Mouse (Mus musculus) myocyte (in vitro differentiated cells): Measurements from ENCODE around the gene Sema4d. TPM values are rescaled to one million over a fixed set of nuclear protein-coding genes. Genes with fewer than 3 reads are reported as not detected.
A peak's percentile ranks its signal among the peaks of the same experiment; 100 is the strongest.

Source experiments
- H3K27me3 ChIP-seq: one replicate; pipeline ENCODE4 v1.6.1; 2011; ENCODE audit not compliant: control insufficient read depth, insufficient read depth, insufficient read length
- H3K36me3 ChIP-seq: one replicate; pipeline ENCODE4 v1.6.1; 2011; ENCODE audit not compliant: control insufficient read depth, insufficient read depth
- H3K4me2 ChIP-seq: one replicate; pipeline ENCODE4 v1.6.1; 2011; ENCODE audit warnings: low read depth, control low read depth
- H3K4me3 ChIP-seq: one replicate; pipeline ENCODE4 v1.5.1; 2011; ENCODE audit warnings: mild to moderate bottlenecking, control low read depth, moderate library complexity
- H3K79me2 ChIP-seq: one replicate; pipeline ENCODE4 v1.6.1; 2011; ENCODE audit not compliant: control insufficient read depth, insufficient read depth
- H3ac ChIP-seq: one replicate; pipeline ENCODE4 v1.6.1; 2011; ENCODE audit not compliant: control insufficient read depth, insufficient read length
- CEBPB ChIP-seq: IDR thresholded peaks from 2 replicates; pipeline ENCODE4 v1.6.1; 2011; ENCODE audit warnings: mild to moderate bottlenecking, moderate library complexity; ENCODE audit not compliant: poor library complexity, insufficient read depth, severe bottlenecking
- E2F4 ChIP-seq: IDR thresholded peaks from one replicate; pipeline ENCODE4 v1.6.1; 2011; ENCODE audit warnings: mild to moderate bottlenecking, control low read depth, moderate library complexity; ENCODE audit not compliant: insufficient read depth
- MAX ChIP-seq: IDR thresholded peaks from one replicate; pipeline ENCODE4 v1.6.1; 2011; ENCODE audit warnings: low read depth, mild to moderate bottlenecking, control low read depth
- MYOD1 ChIP-seq, 3 experiments: IDR thresholded peaks; one replicate each; pipeline ENCODE4 v1.6.1; 2011; ENCODE audit warnings: control low read depth in 2 of 3, low read depth in 2 of 3, mild to moderate bottlenecking in 2 of 3, moderate library complexity in 1 of 3; ENCODE audit not compliant: insufficient read length in 2 of 3, control insufficient read depth in 1 of 3
- MYOG ChIP-seq, 3 experiments: IDR thresholded peaks; one replicate each; pipeline ENCODE4 v1.6.1; 2011; ENCODE audit warnings: control low read depth in 2 of 3, low read depth in 2 of 3, mild to moderate bottlenecking in 2 of 3; ENCODE audit not compliant: insufficient read length in 2 of 3, control insufficient read depth in 1 of 3, insufficient read depth in 1 of 3
- POLR2A ChIP-seq: IDR thresholded peaks from one replicate; pipeline ENCODE4 v1.6.1; 2011; ENCODE audit warnings: low read depth, mild to moderate bottlenecking, control low read depth, moderate library complexity; ENCODE audit not compliant: insufficient read length
- POLR2AphosphoS2 ChIP-seq: IDR thresholded peaks from one replicate; pipeline ENCODE4 v1.6.1; 2011; ENCODE audit warnings: low read depth, control low read depth; ENCODE audit not compliant: insufficient read length
- REST ChIP-seq: IDR thresholded peaks from one replicate; pipeline ENCODE4 v1.6.1; 2011; ENCODE audit warnings: mild to moderate bottlenecking, control low read depth, moderate library complexity; ENCODE audit not compliant: insufficient read depth, insufficient read length
- SRF ChIP-seq: IDR thresholded peaks from one replicate; pipeline ENCODE4 v1.6.1; 2011; ENCODE audit warnings: low read depth; ENCODE audit not compliant: control insufficient read depth, insufficient read length
- TCF12 ChIP-seq: IDR thresholded peaks from one replicate; pipeline ENCODE4 v1.6.1; 2011; ENCODE audit warnings: mild to moderate bottlenecking, control low read depth; ENCODE audit not compliant: poor library complexity, insufficient read depth, severe bottlenecking
- TCF3 ChIP-seq: IDR thresholded peaks from one replicate; pipeline ENCODE4 v1.6.1; 2011; ENCODE audit warnings: low read depth, control low read depth; ENCODE audit not compliant: insufficient read length
- USF1 ChIP-seq: IDR thresholded peaks from one replicate; pipeline ENCODE4 v1.6.1; 2011; ENCODE audit warnings: low read depth, mild to moderate bottlenecking, control low read depth, moderate library complexity
- polyA plus RNA-seq: library from polyadenylated mRNA; unstranded; fragments of >200 nt; fragmentation: generic; extraction: Trizol; gene quantifications from one replicate; pipeline ENCODE4 v1.2.1, GENCODE M21; 2012; ENCODE audit warnings: missing spikeins

The Sema4d gene
- polyA plus RNA-seq, 1 experiment: 15.3 TPM

DNA sequence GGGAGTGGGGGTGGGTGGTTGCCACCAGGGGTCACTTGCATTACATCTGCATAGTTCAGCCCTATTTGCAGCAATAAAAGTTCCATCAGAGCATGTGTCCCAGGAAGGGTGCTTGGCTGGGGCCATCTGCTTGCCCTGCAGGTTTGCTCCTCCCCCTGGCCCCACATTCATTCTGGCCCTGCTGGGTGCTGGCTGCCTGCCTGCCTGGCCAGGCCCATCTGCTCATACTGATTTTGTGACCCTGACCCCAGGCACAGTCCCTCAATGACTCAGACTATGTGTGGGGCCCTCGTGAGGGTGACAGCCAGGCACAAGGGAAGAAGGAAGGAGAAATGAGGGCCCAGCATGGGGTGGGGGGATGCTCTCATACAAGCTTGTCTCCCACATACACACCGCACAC, 40.1 kb upstream of the Sema4d start:
- H3K4me2 ChIP-seq: no peak overlapping the region
- no peak overlapping the region for H3ac ChIP-seq
- no peaks in the 10 kb centered on the region for H3K36me3 ChIP-seq
- H3K4me3 ChIP-seq: no peak overlapping the region
- no peaks in the 10 kb centered on the region for H3K79me2 ChIP-seq
- no peak for TF ChIP-seq POLR2AphosphoS2
- peak in 2 of 3 experiments; percentile 37 to 78 for TF ChIP-seq MYOG (IDR thresholded peaks at IDR 0.05; ENCODE audit: control insufficient read depth in 1 of 3, insufficient read depth in 1 of 3, insufficient read length in 2 of 3, low read depth in 2 of 3)
- TF ChIP-seq TCF12: no peak
- TF ChIP-seq TCF3: no peak
- no peak for TF ChIP-seq POLR2A
- TF ChIP-seq USF1: no peak
- TF ChIP-seq MYOD1 (IDR thresholded peaks at IDR 0.05; ENCODE audit: control insufficient read depth in 1 of 3, insufficient read length in 2 of 3, low read depth in 2 of 3): peak in 1 of 3 experiments; percentile 50
- no peaks in the 10 kb centered on the region for H3K27me3 ChIP-seq

- no peak for TF ChIP-seq TCF3
- TF ChIP-seq MYOD1 (IDR thresholded peaks at IDR 0.05; ENCODE audit: control insufficient read depth in 1 of 3, insufficient read length in 2 of 3, low read depth in 2 of 3): no peak
- no peak for TF ChIP-seq POLR2A
- no peak for TF ChIP-seq E2F4
- TF ChIP-seq USF1: no peak
- TF ChIP-seq CEBPB: no peak
- TF ChIP-seq REST: no peak
- no peak for TF ChIP-seq MYOG (IDR thresholded peaks at IDR 0.05; ENCODE audit: control insufficient read depth in 1 of 3, insufficient read depth in 1 of 3, insufficient read length in 2 of 3, low read depth in 2 of 3)
- TF ChIP-seq SRF: no peak
- TF ChIP-seq MAX: no peak
- no peak for TF ChIP-seq POLR2AphosphoS2
- no peak for TF ChIP-seq TCF12
- Histone ChIP-seq H3K79me2 (no peaks in the 10 kb centered on the region), H3K4me2 (no peak overlapping the region), H3K4me3 (no peak overlapping the region), H3ac (no peak overlapping the region), H3K27me3 (no peaks in the 10 kb centered on the region), H3K36me3 (no peaks in the 10 kb centered on the region)
Measured at GRCm38 (mm10) chr13:51832491-51832890, 38.9 kb upstream of the Sema4d start.

- Histone ChIP-seq H3ac (no peak overlapping the region), H3K79me2 (no peaks in the 10 kb centered on the region), H3K36me3 (no peaks in the 10 kb centered on the region), H3K4me2 (no peak overlapping the region), H3K27me3 (no peaks in the 10 kb centered on the region), H3K4me3 (no peak overlapping the region)
- TF ChIP-seq MYOG (IDR thresholded peaks at IDR 0.05; ENCODE audit: control insufficient read depth in 1 of 3, insufficient read depth in 1 of 3, insufficient read length in 2 of 3, low read depth in 2 of 3) (no peak), MAX (no peak), E2F4 (no peak)
Measured at GRCm38 (mm10) chr13:51830744-51831450, 37.4 kb upstream of the Sema4d start.

GRCm38 (mm10) chr13:51823822-51824495, 30.4 kb upstream of the Sema4d start:
- TF ChIP-seq MYOD1 (IDR thresholded peaks at IDR 0.05; ENCODE audit: control insufficient read depth in 1 of 3, insufficient read length in 2 of 3, low read depth in 2 of 3) (no peak), REST (no peak), MAX (no peak), POLR2A (no peak), E2F4 (no peak), TCF3 (no peak), TCF12 (no peak), CEBPB (no peak)
- Histone ChIP-seq H3K4me3 (no peak overlapping the region), H3K4me2 (no peak overlapping the region), H3ac (no peak overlapping the region), H3K27me3 (no peaks in the 10 kb centered on the region), H3K79me2 (no peaks in the 10 kb centered on the region), H3K36me3 (no peaks in the 10 kb centered on the region)

GRCm38 (mm10) chr13:51821988-51822387, 28.4 kb upstream of the Sema4d start:
- no peak overlapping the region for H3ac ChIP-seq
- no peak for TF ChIP-seq SRF
- TF ChIP-seq REST: no peak
- no peak for TF ChIP-seq POLR2A
- no peak for TF ChIP-seq USF1
- no peak for TF ChIP-seq TCF12
- TF ChIP-seq MYOG (IDR thresholded peaks at IDR 0.05; ENCODE audit: control insufficient read depth in 1 of 3, insufficient read depth in 1 of 3, insufficient read length in 2 of 3, low read depth in 2 of 3): no peak
- no peak for TF ChIP-seq TCF3
- no peak for TF ChIP-seq MAX
- no peak for TF ChIP-seq E2F4
- TF ChIP-seq CEBPB: no peak
- TF ChIP-seq MYOD1 (IDR thresholded peaks at IDR 0.05; ENCODE audit: control insufficient read depth in 1 of 3, insufficient read length in 2 of 3, low read depth in 2 of 3): no peak
- TF ChIP-seq POLR2AphosphoS2: no peak
- no peaks in the 10 kb centered on the region for H3K79me2 ChIP-seq
- H3K27me3 ChIP-seq: no peaks in the 10 kb centered on the region
- H3K4me2 ChIP-seq: no peak overlapping the region
- H3K36me3 ChIP-seq: no peaks in the 10 kb centered on the region
- no peak overlapping the region for H3K4me3 ChIP-seq
